Mouse (Mus musculus): Measurements from ENCODE around the gene Lpp. TPM values are rescaled to one million over a fixed set of nuclear protein-coding genes. Genes with fewer than 3 reads are reported as not detected.

The Lpp gene
- polyA plus RNA-seq, 1 experiment = 256 TPM

DNA sequence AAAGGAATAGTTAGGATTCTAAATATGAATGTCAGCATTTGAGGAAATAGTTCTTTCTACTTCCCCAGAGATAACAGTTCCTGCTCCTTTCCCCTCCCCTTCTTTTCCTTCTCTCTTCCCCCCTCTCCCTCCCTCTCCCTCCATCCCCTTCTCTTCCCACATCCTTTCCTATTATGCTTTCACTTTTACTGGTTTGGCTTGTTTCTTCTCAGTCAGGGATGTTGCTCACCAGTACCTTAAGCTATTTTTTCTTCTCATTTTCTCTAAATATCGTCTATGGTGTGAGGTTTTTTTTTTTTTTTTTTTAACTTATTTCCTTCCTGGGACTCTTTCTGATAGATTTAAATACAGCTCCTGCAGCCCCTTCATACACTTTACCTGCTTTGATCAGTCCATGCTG lies 339.4 kb downstream of the Lpp start:
- peaks cover 17% of the 10 kb centered on the region for H3K4me1 ChIP-seq (ENCODE audit: control insufficient read depth, insufficient read depth, low read length)
- no peak for TF ChIP-seq CTCF (IDR thresholded peaks at IDR 0.05; ENCODE audit: borderline replicate concordance, insufficient read depth, low read length)
- TF ChIP-seq POLR2A (IDR thresholded peaks at IDR 0.05; ENCODE audit: low read depth, low read length) = no peak
- no peak overlapping the region for H3K4me3 ChIP-seq (ENCODE audit: insufficient read depth, low read length)
- H3K27ac ChIP-seq (ENCODE audit: insufficient read depth, low read length) = peak overlapping the region; percentile 90

DNA sequence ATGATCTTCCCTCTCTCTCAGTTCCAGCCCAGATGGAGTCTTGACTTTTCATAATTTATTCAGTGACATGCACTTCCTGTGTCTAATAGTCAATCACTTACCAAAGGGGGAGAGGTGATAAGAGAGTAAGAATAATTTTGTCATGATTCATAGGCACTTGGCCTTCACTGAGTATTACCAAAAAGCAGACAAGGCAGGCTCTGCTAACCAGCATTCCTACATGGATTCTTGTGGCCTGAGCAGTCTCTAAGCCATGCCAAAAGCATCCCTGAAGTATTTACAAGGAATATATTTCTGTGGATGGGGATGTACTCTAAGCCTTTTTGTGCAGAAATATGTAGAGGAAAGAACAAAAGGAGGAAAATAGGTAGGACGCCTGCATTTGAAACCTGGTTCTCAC lies 340.0 kb downstream of the Lpp start:
- peak overlapping the region; percentile 92 for H3K27ac ChIP-seq (ENCODE audit: insufficient read depth, low read length)
- H3K4me1 ChIP-seq (ENCODE audit: control insufficient read depth, insufficient read depth, low read length) = peaks cover 17% of the 10 kb centered on the region
- H3K4me3 ChIP-seq (ENCODE audit: insufficient read depth, low read length) = no peak overlapping the region
- TF ChIP-seq CTCF (IDR thresholded peaks at IDR 0.05; ENCODE audit: borderline replicate concordance, insufficient read depth, low read length) (no peak), POLR2A (IDR thresholded peaks at IDR 0.05; ENCODE audit: low read depth, low read length) (no peak)

- H3K4me1 ChIP-seq (ENCODE audit: control insufficient read depth, insufficient read depth, low read length) = peaks cover 21% of the 10 kb centered on the region
- no peak for TF ChIP-seq CTCF (IDR thresholded peaks at IDR 0.05; ENCODE audit: borderline replicate concordance, insufficient read depth, low read length)
- no peak for TF ChIP-seq POLR2A (IDR thresholded peaks at IDR 0.05; ENCODE audit: low read depth, low read length)
- peak overlapping the region; percentile 58; the same call in 1 of the 2 replicates for H3K27ac ChIP-seq (ENCODE audit: insufficient read depth, low read length)
- H3K4me3 ChIP-seq (ENCODE audit: insufficient read depth, low read length) = no peak overlapping the region
Observed at GRCm38 (mm10) chr16:24735754-24736153, 342.4 kb downstream of the Lpp start.

DNA sequence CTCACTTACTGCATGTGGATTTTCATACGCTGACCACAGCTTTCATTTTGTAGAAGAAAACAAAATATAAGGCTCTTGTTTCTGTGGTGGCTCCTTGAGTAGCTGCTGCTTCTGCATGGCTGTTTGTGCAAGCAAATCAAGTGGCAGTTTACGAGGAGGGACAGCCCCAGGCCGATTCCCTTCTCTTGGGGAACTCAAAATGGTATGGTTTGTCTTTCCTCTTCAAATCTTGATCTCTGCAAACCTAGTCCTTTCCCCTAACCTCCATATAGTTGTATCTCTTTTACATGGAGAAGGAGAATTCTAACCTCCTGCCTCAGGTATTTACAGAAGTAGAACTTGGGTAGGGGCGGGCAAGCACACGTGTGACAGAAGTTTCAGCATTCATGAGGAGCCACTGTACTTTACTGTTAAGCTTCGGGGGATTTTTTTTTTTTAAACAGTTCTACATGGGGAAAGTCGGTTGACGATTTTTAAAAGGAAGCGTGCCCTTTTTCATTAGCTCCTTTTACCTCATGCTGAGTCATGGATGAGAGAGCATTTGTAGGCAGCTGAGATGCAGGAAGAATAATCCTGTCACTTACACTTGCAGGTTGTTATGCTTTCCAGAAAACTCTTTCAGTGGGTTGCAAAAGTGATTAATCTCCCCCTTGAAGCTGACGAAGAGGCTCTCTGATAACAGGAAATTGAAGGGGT lies 344.2 kb downstream of the Lpp start:
- peak overlapping the region; percentile 65 for H3K27ac ChIP-seq (ENCODE audit: insufficient read depth, low read length)
- H3K4me1 ChIP-seq (ENCODE audit: control insufficient read depth, insufficient read depth, low read length) = peaks cover 21% of the 10 kb centered on the region
- TF ChIP-seq POLR2A (IDR thresholded peaks at IDR 0.05; ENCODE audit: low read depth, low read length) (no peak), CTCF (IDR thresholded peaks at IDR 0.05; ENCODE audit: borderline replicate concordance, insufficient read depth, low read length) (no peak)
- no peak overlapping the region for H3K4me3 ChIP-seq (ENCODE audit: insufficient read depth, low read length)

GRCm38 (mm10) chr16:24740714-24741113 lies 347.4 kb downstream of the Lpp start:
- H3K27ac ChIP-seq (ENCODE audit: insufficient read depth, low read length) = no peak overlapping the region
- H3K4me3 ChIP-seq (ENCODE audit: insufficient read depth, low read length) = no peak overlapping the region
- H3K4me1 ChIP-seq (ENCODE audit: control insufficient read depth, insufficient read depth, low read length) = peaks cover 12% of the 10 kb centered on the region
- no peak for TF ChIP-seq POLR2A (IDR thresholded peaks at IDR 0.05; ENCODE audit: low read depth, low read length)
- no peak for TF ChIP-seq CTCF (IDR thresholded peaks at IDR 0.05; ENCODE audit: borderline replicate concordance, insufficient read depth, low read length)

- Histone ChIP-seq H3K4me1 (ENCODE audit: control insufficient read depth, insufficient read depth, low read length) (peaks cover 3% of the 10 kb centered on the region; the same call in 1 of the 2 replicates), H3K27ac (ENCODE audit: insufficient read depth, low read length) (peak overlapping the region; percentile 26; the same call in 1 of the 2 replicates), H3K4me3 (ENCODE audit: insufficient read depth, low read length) (no peak overlapping the region)
- no peak for TF ChIP-seq CTCF (IDR thresholded peaks at IDR 0.05; ENCODE audit: borderline replicate concordance, insufficient read depth, low read length)
- no peak for TF ChIP-seq POLR2A (IDR thresholded peaks at IDR 0.05; ENCODE audit: low read depth, low read length)
Observed at GRCm38 (mm10) chr16:24749816-24750215, 356.5 kb downstream of the Lpp start.

DNA sequence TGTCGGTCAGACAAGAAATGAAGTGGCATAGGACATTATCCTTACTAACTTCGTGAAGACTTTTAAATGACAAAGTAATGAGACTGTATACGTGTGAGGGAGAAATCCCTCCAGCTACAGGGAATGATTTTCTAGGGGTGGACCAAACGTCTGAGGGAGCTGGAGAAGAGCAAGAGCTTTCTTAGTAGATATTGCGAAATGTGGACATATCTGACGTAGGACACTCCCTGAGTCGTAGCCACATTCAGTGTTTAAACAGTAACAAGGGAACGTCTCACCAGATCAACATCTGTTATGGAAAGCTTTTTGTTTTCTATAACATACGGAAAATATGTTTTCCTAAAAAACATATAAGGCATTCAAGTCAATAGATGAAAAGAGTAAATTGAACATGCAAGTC lies 362.8 kb downstream of the Lpp start:
- no peak for TF ChIP-seq POLR2A (IDR thresholded peaks at IDR 0.05; ENCODE audit: low read depth, low read length)
- TF ChIP-seq CTCF (IDR thresholded peaks at IDR 0.05; ENCODE audit: borderline replicate concordance, insufficient read depth, low read length) = no peak
- H3K4me1 ChIP-seq (ENCODE audit: control insufficient read depth, insufficient read depth, low read length) = no peaks in the 10 kb centered on the region
- H3K27ac ChIP-seq (ENCODE audit: insufficient read depth, low read length) = no peak overlapping the region
- H3K4me3 ChIP-seq (ENCODE audit: insufficient read depth, low read length) = no peak overlapping the region

GRCm38 (mm10) chr16:24766051-24766450 lies 372.7 kb downstream of the Lpp start:
- H3K4me3 ChIP-seq (ENCODE audit: insufficient read depth, low read length) = no peak overlapping the region
- H3K27ac ChIP-seq (ENCODE audit: insufficient read depth, low read length) = peak overlapping the region; percentile 30
- H3K4me1 ChIP-seq (ENCODE audit: control insufficient read depth, insufficient read depth, low read length) = peaks cover 18% of the 10 kb centered on the region
- TF ChIP-seq POLR2A (IDR thresholded peaks at IDR 0.05; ENCODE audit: low read depth, low read length) = no peak
- no peak for TF ChIP-seq CTCF (IDR thresholded peaks at IDR 0.05; ENCODE audit: borderline replicate concordance, insufficient read depth, low read length)

DNA sequence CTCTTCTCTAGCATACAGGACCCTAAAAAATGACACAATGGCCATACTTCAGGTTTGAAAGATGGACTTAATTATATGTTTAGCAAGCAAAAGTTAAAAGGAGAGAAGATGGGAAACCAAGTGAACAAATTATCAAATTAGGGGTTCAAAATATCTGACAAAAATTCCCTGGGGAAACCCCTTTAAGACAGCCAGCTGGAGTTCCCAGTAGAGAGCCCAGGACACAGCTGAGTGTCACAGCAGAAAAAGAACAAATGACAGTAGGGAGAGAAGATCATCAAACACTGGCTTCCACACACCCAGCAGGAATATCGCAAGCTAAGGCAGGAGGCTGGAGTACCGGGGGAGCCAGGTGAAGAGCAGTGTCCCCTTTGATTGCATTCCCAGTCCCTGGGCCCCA lies 373.3 kb downstream of the Lpp start:
- H3K27ac ChIP-seq (ENCODE audit: insufficient read depth, low read length) = 0 out of 2 replicates have a peak overlapping the region, but pooled peaks have one; percentile 0
- peaks cover 18% of the 10 kb centered on the region for H3K4me1 ChIP-seq (ENCODE audit: control insufficient read depth, insufficient read depth, low read length)
- TF ChIP-seq CTCF (IDR thresholded peaks at IDR 0.05; ENCODE audit: borderline replicate concordance, insufficient read depth, low read length) (no peak), POLR2A (IDR thresholded peaks at IDR 0.05; ENCODE audit: low read depth, low read length) (no peak)
- H3K4me3 ChIP-seq (ENCODE audit: insufficient read depth, low read length) = no peak overlapping the region

DNA sequence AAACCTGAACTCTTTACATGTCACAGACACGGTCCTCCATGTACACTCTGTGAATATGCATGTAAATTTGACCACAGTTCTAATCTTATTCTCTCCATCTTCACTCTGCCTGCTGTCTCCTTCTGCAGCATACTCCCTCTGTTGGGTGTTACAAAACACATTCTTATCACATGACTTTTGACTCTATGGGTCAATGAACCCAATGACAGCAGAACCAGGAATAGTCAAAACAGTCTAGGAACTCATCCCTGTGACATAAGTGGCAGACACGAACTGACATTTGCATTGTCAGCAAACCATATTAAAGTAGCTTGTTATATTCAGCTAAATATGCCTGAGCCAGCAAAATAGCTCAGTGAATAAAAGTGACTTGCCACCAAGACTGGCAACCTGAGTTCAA lies 383.7 kb downstream of the Lpp start:
- H3K27ac ChIP-seq (ENCODE audit: insufficient read depth, low read length) = no peak overlapping the region
- H3K4me1 ChIP-seq (ENCODE audit: control insufficient read depth, insufficient read depth, low read length) = peaks cover 6% of the 10 kb centered on the region; the same call in 1 of the 2 replicates
- TF ChIP-seq POLR2A (IDR thresholded peaks at IDR 0.05; ENCODE audit: low read depth, low read length) (no peak), CTCF (IDR thresholded peaks at IDR 0.05; ENCODE audit: borderline replicate concordance, insufficient read depth, low read length) (no peak)
- H3K4me3 ChIP-seq (ENCODE audit: insufficient read depth, low read length) = no peak overlapping the region
